Mouse (Mus musculus) kidney, adult 2 months (tissue): ENCODE measurements around the gene Tedc2. TPM values are rescaled to one million over a fixed set of nuclear protein-coding genes. Genes with fewer than 3 reads are reported as not detected.

Source experiments
- DNase-seq: peaks from one replicate; pipeline ENCODE4 v3.0.0; 2021
- H3K27ac ChIP-seq: fragments of 200-500 bp; 2 replicates; pipeline ENCODE4 v1.5.1; 2012; ENCODE audit warnings: low read depth, low read length, control low read depth, inconsistent platforms; ENCODE audit not compliant: insufficient read depth
- H3K27me3 ChIP-seq: fragments of 200-500 bp; replicated peaks from 2 replicates; pipeline ENCODE4 v1.6.1; 2012; ENCODE audit warnings: mild to moderate bottlenecking, moderate library complexity, low read length, inconsistent platforms; ENCODE audit not compliant: control insufficient read depth, insufficient read depth
- H3K36me3 ChIP-seq: fragments of 200-500 bp; 2 replicates; pipeline ENCODE4 v1.6.1; 2012; ENCODE audit warnings: mild to moderate bottlenecking, moderate library complexity, low read length, inconsistent platforms; ENCODE audit not compliant: control insufficient read depth, insufficient read depth
- H3K4me1 ChIP-seq: fragments of 200-500 bp; 2 replicates; pipeline ENCODE4 v1.6.1; 2011; ENCODE audit warnings: low read length; ENCODE audit not compliant: control insufficient read depth, insufficient read depth
- H3K4me3 ChIP-seq: fragments of 200-500 bp; 2 replicates; pipeline ENCODE4 v1.5.1; 2011; ENCODE audit warnings: mild to moderate bottlenecking, low read depth, low read length, control low read depth; ENCODE audit not compliant: insufficient read depth
- CTCF ChIP-seq: fragments of 200-500 bp; conservative IDR thresholded peaks from 2 replicates; pipeline ENCODE4 v1.5.1; 2011; ENCODE audit warnings: low read depth, mild to moderate bottlenecking, control low read depth, low read length, moderate library complexity, mixed read lengths; ENCODE audit not compliant: insufficient read depth, insufficient read length
- POLR2A ChIP-seq: fragments of 200-500 bp; IDR thresholded peaks from one replicate; pipeline ENCODE4 v1.6.1; 2011; ENCODE audit warnings: low read depth, low read length, control low read depth
- WGBS: fragments of 180-500 bp; shearing (Covaris S2); methylation state at CpG from one replicate; pipeline ENCODE4 v1.1.7; 2018; 5-methylcytosine and 5-hydroxymethylcytosine counted together
- polyA plus RNA-seq: library from polyadenylated mRNA; depleted of rRNA; stranded (reverse); fragments of >200 nt; gene quantifications from 2 replicates; pipeline ENCODE4 v1.2.3, GENCODE M21; 2012

The Tedc2 gene
- polyA plus RNA-seq, 1 experiment, result 4.6 TPM

GRCm38 (mm10) chr17:24212441-24213018 is 8.1 kb downstream of the Tedc2 start:
- 48% methylated on average over 5 of the region's 5 CpGs for WGBS
- H3K36me3 ChIP-seq, result no peaks in the 10 kb centered on the region
- no peak for DNase-seq
- 0 out of 2 replicates have a peak, but pooled peaks cover 4% of the 10 kb centered on the region for H3K4me1 ChIP-seq
- H3K27ac ChIP-seq, result no peak overlapping the region
- no peak for TF ChIP-seq CTCF
- no peak overlapping the region for H3K4me3 ChIP-seq
- no peaks in the 10 kb centered on the region for H3K27me3 ChIP-seq

DNA sequence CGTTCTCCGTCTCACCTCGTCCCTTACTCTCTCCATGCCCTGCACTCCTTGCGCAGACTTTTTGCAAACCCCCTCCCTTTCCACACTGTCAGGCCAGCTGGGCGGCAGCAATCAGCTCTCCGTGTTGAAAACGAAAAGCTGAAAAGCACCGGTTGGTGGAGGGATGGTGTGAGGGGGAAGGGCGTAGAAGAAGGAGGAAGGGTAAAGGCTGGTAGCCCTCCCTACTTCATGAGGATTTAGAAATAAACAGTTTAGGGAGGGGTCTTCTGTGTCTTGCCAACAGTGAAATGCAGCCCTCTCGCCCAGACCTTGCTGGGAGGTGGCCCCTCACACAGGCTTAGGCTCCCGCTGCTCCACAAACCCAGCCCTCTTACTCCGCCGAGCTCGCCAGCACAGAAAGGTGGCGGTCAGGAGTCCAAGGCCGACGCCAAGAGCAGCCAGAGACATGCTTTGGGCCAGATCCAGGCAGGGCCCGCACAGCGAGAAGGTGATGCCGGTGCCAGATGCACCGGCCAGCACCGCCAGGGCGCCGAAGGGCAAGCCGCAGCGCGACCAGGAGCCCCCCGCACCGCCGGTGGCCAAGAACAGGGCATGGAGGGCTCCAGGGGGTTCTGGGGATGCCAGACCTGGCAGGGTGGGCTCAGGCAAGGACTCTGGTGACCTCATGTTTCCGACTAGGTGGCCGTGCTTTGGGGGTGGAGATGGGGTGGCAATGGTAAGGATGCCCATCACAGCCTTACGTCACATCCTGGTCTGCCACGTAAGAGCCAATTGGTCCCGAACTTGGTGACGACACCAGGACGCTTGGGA is 8.8 kb downstream of the Tedc2 start:
- TF ChIP-seq CTCF (0 out of 2 replicates have a peak, but pooled peaks have one; percentile 11), POLR2A (no peak)
- no peak overlapping the region for H3K27ac ChIP-seq
- 16% methylated on average over 37 of the region's 37 CpGs for WGBS
- peak overlapping the region; percentile 41 for H3K4me3 ChIP-seq
- H3K4me1 ChIP-seq, result 0 out of 2 replicates have a peak, but pooled peaks cover 4% of the 10 kb centered on the region
- DNase-seq, result peak; percentile 75
- H3K36me3 ChIP-seq, result no peaks in the 10 kb centered on the region
- H3K27me3 ChIP-seq, result no peaks in the 10 kb centered on the region

- Histone ChIP-seq H3K27ac (no peak overlapping the region), H3K4me3 (no peak overlapping the region), H3K27me3 (no peaks in the 10 kb centered on the region), H3K4me1 (peaks cover 8% of the 10 kb centered on the region; the same call in 1 of the 2 replicates), H3K36me3 (no peaks in the 10 kb centered on the region)
- TF ChIP-seq CTCF, result no peak
- TF ChIP-seq POLR2A, result no peak
- 86% methylated on average over 3 of the region's 3 CpGs for WGBS
- no peak for DNase-seq
These were observed 10.1 kb downstream of the Tedc2 start for GRCm38 (mm10) chr17:24210591-24210990.

DNA sequence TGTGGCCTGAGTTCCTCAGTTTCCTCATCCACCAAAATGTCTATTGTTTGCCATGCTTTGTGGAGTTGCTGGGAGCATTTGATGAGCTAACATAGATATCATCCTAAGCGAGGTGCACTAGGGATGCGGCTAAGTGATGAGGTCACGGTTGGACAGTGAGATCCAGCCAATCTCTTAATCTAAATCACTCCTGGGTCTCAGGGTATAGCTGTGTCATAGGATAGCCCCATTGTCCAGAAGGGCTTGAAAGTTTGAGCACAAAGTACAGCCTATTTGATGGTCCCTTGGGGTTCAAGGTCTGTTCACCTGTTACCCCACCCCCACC is 10.8 kb downstream of the Tedc2 start:
- peaks cover 8% of the 10 kb centered on the region; the same call in 1 of the 2 replicates for H3K4me1 ChIP-seq
- H3K27me3 ChIP-seq, result no peaks in the 10 kb centered on the region
- H3K27ac ChIP-seq, result no peak overlapping the region
- WGBS, result 93% methylated on average over 3 of the region's 3 CpGs
- TF ChIP-seq CTCF (no peak), POLR2A (no peak)
- DNase-seq, result no peak
- no peaks in the 10 kb centered on the region for H3K36me3 ChIP-seq
- no peak overlapping the region for H3K4me3 ChIP-seq

DNA sequence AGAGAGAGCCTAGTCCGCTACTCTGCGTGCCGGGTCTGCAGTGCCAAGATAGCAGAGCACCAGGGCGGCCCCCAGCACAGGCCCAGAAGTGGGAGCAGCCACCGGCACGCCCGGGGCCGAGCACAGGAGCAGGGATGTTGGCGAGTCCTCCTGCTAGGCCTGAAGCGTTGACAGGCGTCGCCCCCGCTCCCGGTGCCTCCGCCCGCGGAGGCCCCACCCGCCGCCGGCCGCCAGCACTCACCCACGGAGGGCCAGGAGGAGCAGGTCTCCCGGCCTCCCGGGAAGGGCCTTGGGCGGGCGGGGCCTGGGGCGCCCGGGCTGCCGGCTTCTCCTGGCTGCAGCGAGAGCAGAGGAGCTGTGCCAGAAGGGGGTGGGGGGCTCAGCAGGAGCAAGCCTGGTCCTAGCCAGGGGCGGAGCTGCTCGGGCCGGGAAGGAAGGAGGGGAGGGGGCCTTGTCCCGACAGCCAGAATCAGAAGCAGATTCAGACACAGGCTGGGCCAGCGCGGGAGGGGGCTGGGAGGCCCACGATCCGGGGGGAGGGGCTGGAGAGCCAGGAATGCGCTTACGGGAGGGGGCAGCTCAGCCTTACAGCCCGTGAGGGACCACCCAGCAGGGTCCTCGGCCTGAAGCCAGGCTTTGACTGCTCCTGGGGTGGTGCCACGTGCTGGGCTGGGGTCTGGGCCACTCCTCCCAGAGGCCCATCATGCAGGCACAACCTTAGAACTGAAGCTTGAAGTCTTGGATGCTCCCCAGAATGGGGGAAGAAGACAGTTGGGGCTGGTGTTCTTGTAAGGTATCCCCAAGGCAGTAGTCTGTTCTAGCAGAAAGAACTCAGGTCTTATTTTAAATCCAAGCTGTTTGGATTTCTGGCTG is 11.4 kb downstream of the Tedc2 start, which contains the start of gene Ntn3:
Gene Ntn3 (minus strand): TSS at position 489 of the 873 bp plus-strand sequence.
- H3K36me3 ChIP-seq, result no peaks in the 10 kb centered on the region
- 11% methylated on average over 43 of the region's 43 CpGs for WGBS
- no peak for TF ChIP-seq POLR2A
- H3K27ac ChIP-seq, result no peak within 1 kb of the TSS
- H3K4me1 ChIP-seq, result peaks cover 8% of the 10 kb centered on the region; the same call in 1 of the 2 replicates
- no peaks in the 10 kb centered on the region for H3K27me3 ChIP-seq
- peak within 1 kb of the TSS; percentile 45 for H3K4me3 ChIP-seq
- DNase-seq, result peak; percentile 23

- TF ChIP-seq CTCF (no peak), POLR2A (no peak)
- Histone ChIP-seq H3K36me3 (no peaks in the 10 kb centered on the region), H3K4me1 (peaks cover 8% of the 10 kb centered on the region; the same call in 1 of the 2 replicates), H3K27me3 (no peaks in the 10 kb centered on the region), H3K27ac (no peak overlapping the region), H3K4me3 (peak overlapping the region; percentile 45)
- 10% methylated on average over 29 of the region's 29 CpGs for WGBS
- peak; percentile 31 for DNase-seq
These were observed 12.0 kb downstream of the Tedc2 start for GRCm38 (mm10) chr17:24208641-24209042.
